Mouse (Mus musculus) olfactory bulb, adult 2 months (tissue): ENCODE measurements around the gene Sim1.

Experiments used
- CTCF ChIP-seq: fragments of 200-500 bp; IDR thresholded peaks from 2 replicates; pipeline ENCODE4 v1.5.1; 2012; ENCODE audit warnings: low read depth, mild to moderate bottlenecking, low read length, moderate library complexity; ENCODE audit not compliant: insufficient read depth
- POLR2A ChIP-seq: fragments of 200-500 bp; IDR thresholded peaks from 2 replicates; pipeline ENCODE4 v1.6.1; 2012; ENCODE audit warnings: mild to moderate bottlenecking, low read depth, low read length, moderate library complexity; ENCODE audit not compliant: insufficient read depth

GRCm38 (mm10) chr10:51015362-51015761 is 120.8 kb downstream of the Sim1 start:
- no peak for TF ChIP-seq CTCF
- TF ChIP-seq POLR2A, result no peak
